Mouse (Mus musculus) thymus, adult 2 months (tissue): Measurements from ENCODE around the gene Cryba4.

Experiments used
- CTCF ChIP-seq: fragments of 200-500 bp; IDR thresholded peaks from 2 replicates; pipeline ENCODE4 v1.5.1; 2012; ENCODE audit warnings: mild to moderate bottlenecking, control low read depth, low read length, moderate library complexity, borderline replicate concordance; ENCODE audit not compliant: control insufficient read depth, poor library complexity, insufficient read depth; ENCODE audit errors: extremely low read depth
- POLR2A ChIP-seq: fragments of 200-500 bp; IDR thresholded peaks from 2 replicates; pipeline ENCODE4 v1.6.1; 2012; ENCODE audit warnings: mild to moderate bottlenecking, low read length, control low read depth, moderate library complexity; ENCODE audit not compliant: control insufficient read depth, poor library complexity, insufficient read depth; ENCODE audit errors: extremely low read depth

DNA sequence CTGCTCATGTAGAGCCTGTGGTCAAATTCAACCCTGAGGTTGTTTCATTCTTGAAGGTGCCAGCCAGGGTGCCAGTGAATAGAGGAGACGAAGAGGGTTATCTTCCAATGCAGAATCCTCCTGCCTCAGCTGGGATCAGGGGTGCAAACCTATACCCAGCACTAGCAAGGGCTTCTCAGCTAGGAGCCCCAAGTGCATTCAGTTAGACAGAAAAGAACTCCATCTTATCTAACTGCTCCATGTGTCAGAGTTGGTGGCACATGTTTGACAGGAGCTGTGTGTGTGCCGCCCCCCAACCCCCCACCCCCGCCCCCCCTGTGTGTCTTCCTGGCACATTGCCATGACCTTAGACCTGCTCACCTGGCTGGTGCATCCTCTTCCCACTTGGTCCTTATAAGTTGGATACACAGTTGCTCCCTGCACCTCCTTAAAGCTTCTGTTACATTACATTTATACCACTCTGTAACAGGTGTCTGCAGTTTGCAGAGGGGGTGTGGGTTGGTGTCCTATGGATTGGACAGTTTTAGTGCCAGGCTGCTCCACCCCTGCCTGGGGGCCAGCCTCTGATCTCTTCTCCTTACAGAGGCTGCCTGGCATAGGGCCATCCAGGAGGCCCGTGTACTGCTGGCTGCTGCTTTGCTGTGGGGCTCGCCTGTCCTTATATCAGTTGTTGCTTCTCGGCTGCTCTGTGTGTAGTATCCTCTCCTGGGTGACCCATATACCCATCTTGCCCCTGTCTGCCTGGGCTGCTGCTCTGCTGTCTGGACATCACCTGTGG is 44.3 kb upstream of the Cryba4 start:
- TF ChIP-seq CTCF (no peak), POLR2A (no peak)
